Mouse (Mus musculus) stomach, postnatal 0 days (tissue): ENCODE data around the gene Slf2. TPM values are rescaled to one million over a fixed set of nuclear protein-coding genes. Genes with fewer than 3 reads are reported as not detected.

Source experiments
- ATAC-seq: fragments of 200-750 bp; cut with Nextera tagmentation; 2 replicates; pipeline ENCODE4 v1.8.0; 2017; ENCODE audit not compliant: low FRiP score, low TSS enrichment
- DNase-seq: peaks from one replicate; pipeline ENCODE4 v3.0.0-alpha.2; 2016; ENCODE audit warnings: low spot score
- H3K27ac ChIP-seq: fragments of 300-500 bp; sonication (generic); replicated peaks from 2 replicates; pipeline ENCODE4 v1.5.1; 2014; ENCODE audit warnings: mild to moderate bottlenecking, control low read depth
- H3K27me3 ChIP-seq: fragments of 300-500 bp; sonication (generic); 2 replicates; pipeline ENCODE4 v1.6.1; 2014; ENCODE audit warnings: low read length; ENCODE audit not compliant: control insufficient read depth, insufficient read depth
- H3K36me3 ChIP-seq: fragments of 300-500 bp; sonication (generic); 2 replicates; pipeline ENCODE4 v1.6.1; 2014; ENCODE audit warnings: low read length, mixed read lengths; ENCODE audit not compliant: control insufficient read depth, insufficient read depth
- H3K4me1 ChIP-seq: fragments of 300-500 bp; sonication (generic); replicated peaks from 2 replicates; pipeline ENCODE4 v1.6.1; 2014; ENCODE audit warnings: antibody characterized with exemption; ENCODE audit not compliant: control insufficient read depth, insufficient read depth
- H3K4me2 ChIP-seq: fragments of 300-500 bp; sonication (generic); replicated peaks from 2 replicates; pipeline ENCODE4 v1.6.1; 2014; ENCODE audit warnings: low read depth, mild to moderate bottlenecking, control low read depth, moderate library complexity
- H3K4me3 ChIP-seq: fragments of 300-500 bp; sonication (generic); 2 replicates; pipeline ENCODE4 v1.5.1; 2014; ENCODE audit warnings: low read depth, low read length, control low read depth
- H3K9ac ChIP-seq: fragments of 300-500 bp; sonication (generic); 2 replicates; pipeline ENCODE4 v1.6.1; 2014; ENCODE audit warnings: mild to moderate bottlenecking, low read length, control low read depth, mixed read lengths
- H3K9me3 ChIP-seq: fragments of 300-500 bp; sonication (generic); 2 replicates; pipeline ENCODE4 v1.6.1; 2016; ENCODE audit warnings: low read length; ENCODE audit not compliant: control insufficient read depth
- CTCF ChIP-seq: IDR thresholded peaks from 2 replicates; pipeline ENCODE4 v1.5.1; 2016; ENCODE audit warnings: antibody characterized with exemption, low read depth, mild to moderate bottlenecking, moderate library complexity
- EP300 ChIP-seq: optimal IDR thresholded peaks from 2 replicates; pipeline ENCODE3; 2016; ENCODE audit warnings: antibody characterized with exemption
- WGBS: fragments of 180-500 bp; shearing (Covaris S2); extraction: QIAGEN DNeasy Blood & Tissue Kit; methylation state at CpG from one replicate; pipeline ENCODE4 v1.1.7; 2014; 5-methylcytosine and 5-hydroxymethylcytosine counted together
- polyA plus RNA-seq: library from polyadenylated mRNA; unstranded; fragments of >200 nt; fragmentation: Nextera tagmentation; extraction: Ambion mirVana; gene quantifications from 2 replicates; pipeline ENCODE4 v1.2.1, GENCODE M21; 2015

The Slf2 gene
- polyA plus RNA-seq, 1 experiment from 2014 or later = 9.3 TPM

DNA sequence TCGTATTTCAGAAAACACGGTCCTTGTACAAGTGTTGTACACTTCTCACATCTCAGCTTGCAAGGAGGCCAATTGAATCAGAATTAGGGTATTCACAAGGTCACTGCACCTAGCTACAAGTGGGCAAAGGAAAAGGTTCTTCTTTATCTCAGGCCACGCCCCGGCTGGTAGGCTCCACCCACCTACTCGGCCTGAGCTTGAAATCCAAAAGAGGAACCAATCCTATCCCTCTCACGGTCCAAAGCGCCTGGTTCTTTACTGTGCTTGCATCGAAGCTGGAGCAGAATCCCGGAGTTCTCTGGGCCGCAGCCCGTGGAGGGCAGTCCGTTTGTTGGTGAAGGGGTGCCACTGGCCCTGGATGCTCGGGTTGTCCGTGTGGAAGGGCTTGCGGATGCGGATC lies 74.5 kb downstream of the Slf2 start, which contains the start of gene Twnk:
Gene Twnk, plus strand, starts transcription at position 220 of the 400 bp plus-strand sequence.
- TF ChIP-seq CTCF = no peak
- no peak for TF ChIP-seq EP300
- DNase-seq (peak; percentile 80), ATAC-seq (no peak; the same call in 1 of the 2 replicates)
- no peaks in the 10 kb centered on the region for H3K27me3 ChIP-seq
- no peaks in the 10 kb centered on the region for H3K4me1 ChIP-seq
- H3K4me3 ChIP-seq = peak within 1 kb of the TSS; percentile 93
- H3K36me3 ChIP-seq = peaks cover 2% of the 10 kb centered on the region; the same call in 1 of the 2 replicates
- peak within 1 kb of the TSS; percentile 88 for H3K9ac ChIP-seq
- peak within 1 kb of the TSS; percentile 89 for H3K27ac ChIP-seq
- H3K9me3 ChIP-seq = no peaks in the 10 kb centered on the region
- H3K4me2 ChIP-seq = peak within 1 kb of the TSS; percentile 89
- 10% methylated on average over 16 of the region's 16 CpGs for WGBS

DNA sequence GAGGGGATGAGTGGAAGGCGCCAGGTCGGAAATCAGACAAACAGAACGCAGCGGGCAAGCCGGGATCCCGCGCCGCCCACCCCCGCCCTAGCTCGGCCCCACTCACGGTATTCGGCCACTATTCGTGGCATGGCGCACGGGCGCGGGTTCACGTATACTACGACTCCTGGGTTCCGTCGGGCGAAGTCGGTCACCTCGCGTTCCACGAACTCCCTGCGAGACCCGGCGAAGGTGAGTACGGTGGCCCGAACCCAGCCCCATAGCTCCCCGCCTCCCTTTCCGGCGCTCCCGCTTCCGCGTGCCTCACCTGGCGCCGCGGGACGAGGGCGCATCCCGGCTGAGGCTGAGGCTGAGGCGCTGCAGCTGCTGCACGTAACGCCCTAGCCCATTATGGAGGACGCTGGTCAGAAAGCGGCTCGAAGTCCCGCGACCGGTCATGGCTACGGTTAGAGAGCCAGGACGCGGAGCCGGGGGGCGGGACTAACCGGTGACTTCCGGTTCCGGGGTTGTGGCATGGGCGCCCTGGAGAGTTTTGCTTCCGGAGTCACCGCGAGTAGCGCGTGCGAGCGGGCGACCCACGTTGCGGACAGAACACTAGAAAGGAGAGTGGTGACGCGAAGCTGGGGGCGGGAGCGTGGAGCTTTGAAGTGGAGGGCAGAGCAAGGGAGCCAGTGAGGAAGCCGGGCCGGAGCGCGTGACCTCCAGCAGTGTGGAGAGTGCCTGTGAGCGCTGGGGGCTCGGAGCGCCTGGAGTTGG lies 75.2 kb downstream of the Slf2 start, which contains the start of gene Mrpl43:
Gene Mrpl43, minus strand, starts transcription at position 486 of the 756 bp plus-strand sequence.
- Histone ChIP-seq H3K27ac (peak within 1 kb of the TSS; percentile 89), H3K4me2 (peak within 1 kb of the TSS; percentile 89), H3K27me3 (no peaks in the 10 kb centered on the region), H3K9ac (peak within 1 kb of the TSS; percentile 88), H3K36me3 (no peaks in the 10 kb centered on the region; the same call in 1 of the 2 replicates), H3K4me3 (peak within 1 kb of the TSS; percentile 93), H3K9me3 (no peaks in the 10 kb centered on the region), H3K4me1 (no peaks in the 10 kb centered on the region)
- peak; percentile 97 for DNase-seq
- ATAC-seq = peak; percentile 92
- WGBS = under 1% methylated on average over 77 of the region's 82 CpGs
- TF ChIP-seq CTCF (no peak), EP300 (no peak)

DNA sequence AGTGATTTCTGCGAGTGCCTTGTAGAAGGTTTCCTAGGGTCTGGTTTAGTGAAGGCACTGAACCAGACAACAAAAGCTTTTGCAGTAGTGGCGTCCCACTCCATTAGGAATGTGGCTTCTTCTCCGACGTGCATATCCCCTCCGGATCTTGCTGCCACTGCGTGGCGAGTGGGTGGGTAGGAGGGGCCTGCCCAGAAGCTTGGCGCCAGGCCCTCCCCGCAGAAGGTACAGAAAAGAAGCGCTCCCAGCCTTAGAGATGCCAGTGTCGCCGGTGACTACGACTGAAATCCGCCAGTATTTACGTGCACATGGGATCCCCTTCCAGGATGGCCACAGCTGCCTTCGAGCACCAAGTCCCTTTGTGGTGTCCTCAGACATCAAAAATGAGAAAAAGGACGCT lies 76.1 kb downstream of the Slf2 start:
- DNase-seq = no peak
- no peak for ATAC-seq
- Histone ChIP-seq H3K4me3 (peak overlapping the region; percentile 93), H3K4me1 (no peaks in the 10 kb centered on the region), H3K9me3 (no peaks in the 10 kb centered on the region), H3K4me2 (peak overlapping the region; percentile 89), H3K27me3 (no peaks in the 10 kb centered on the region), H3K9ac (peak overlapping the region; percentile 88), H3K36me3 (peaks cover 3% of the 10 kb centered on the region; the same call in 1 of the 2 replicates), H3K27ac (peak overlapping the region; percentile 89)
- TF ChIP-seq EP300 (no peak), CTCF (no peak)
- WGBS = 30% methylated on average over 17 of the region's 17 CpGs

DNA sequence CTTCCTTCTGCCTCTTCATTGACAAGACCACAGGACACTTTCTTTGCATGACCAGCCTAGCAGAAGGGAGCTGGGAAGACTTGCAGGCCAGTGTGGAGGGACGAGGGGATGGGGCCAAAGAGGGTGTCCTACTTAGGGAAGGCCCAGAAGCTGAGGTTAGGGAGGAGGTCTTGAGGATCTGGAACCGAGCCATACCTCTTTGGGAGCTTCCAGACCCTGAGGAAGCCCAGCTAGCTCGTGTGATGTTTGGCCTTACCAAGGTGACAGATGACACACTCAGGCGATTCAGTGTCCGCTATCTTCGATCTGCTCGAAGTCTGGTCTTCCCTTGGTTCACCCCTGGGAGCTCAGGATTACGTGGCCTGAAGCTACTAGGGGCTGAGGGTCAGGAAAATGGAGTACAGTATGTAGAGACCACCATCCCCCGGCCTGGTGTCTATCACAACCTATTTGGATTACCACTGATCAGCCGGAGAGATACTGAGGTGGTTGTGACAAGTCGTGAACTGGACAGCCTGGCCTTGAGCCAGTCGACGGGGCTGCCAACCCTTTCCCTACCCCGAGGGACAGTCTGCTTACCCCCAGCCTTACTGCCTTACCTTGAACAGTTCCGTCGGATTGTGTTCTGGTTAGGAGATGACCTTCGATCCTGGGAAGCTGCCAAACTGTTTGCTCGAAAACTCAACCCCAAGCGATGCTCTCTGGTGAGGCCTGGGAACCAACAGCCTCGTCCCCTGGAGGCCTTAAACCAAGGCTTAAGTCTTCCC lies 76.7 kb downstream of the Slf2 start:
- TF ChIP-seq EP300 (no peak), CTCF (no peak)
- no peaks in the 10 kb centered on the region for H3K9me3 ChIP-seq
- peak overlapping the region; percentile 89 for H3K4me2 ChIP-seq
- WGBS = 80% methylated on average over 20 of the region's 20 CpGs
- H3K4me1 ChIP-seq = no peaks in the 10 kb centered on the region
- H3K36me3 ChIP-seq = peaks cover 3% of the 10 kb centered on the region; the same call in 1 of the 2 replicates
- H3K27ac ChIP-seq = no peak overlapping the region
- H3K27me3 ChIP-seq = no peaks in the 10 kb centered on the region
- ATAC-seq (no peak), DNase-seq (no peak)
- H3K9ac ChIP-seq = peak overlapping the region; percentile 88; the same call in 1 of the 2 replicates
- no peak overlapping the region for H3K4me3 ChIP-seq

DNA sequence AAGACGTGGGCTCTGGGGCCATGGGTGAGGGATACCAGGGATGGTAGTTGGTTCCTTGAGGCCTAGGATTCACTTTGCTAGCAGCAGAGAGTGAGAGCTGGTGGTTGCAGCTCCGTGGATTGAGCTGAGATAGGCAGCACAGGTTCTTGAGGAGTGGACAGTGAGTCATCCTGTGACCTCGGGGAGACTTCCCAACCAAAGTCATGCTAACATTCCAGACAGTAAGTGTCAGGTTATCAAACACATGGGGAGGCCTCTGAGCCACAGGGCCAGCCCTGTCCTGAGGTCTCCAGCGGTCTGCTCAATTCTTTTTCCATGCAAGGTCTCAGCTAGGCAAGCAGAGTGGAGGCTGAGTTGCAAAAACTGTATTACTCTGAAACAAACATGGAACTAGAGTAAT lies 79.7 kb downstream of the Slf2 start:
- ATAC-seq = no peak
- H3K27ac ChIP-seq = no peak overlapping the region
- 86% methylated on average over 4 of the region's 4 CpGs for WGBS

More for the DNA sequence above, 79.7 kb downstream of the Slf2 start:
- Histone ChIP-seq H3K9ac (no peak overlapping the region), H3K4me3 (no peak overlapping the region), H3K36me3 (peaks cover 3% of the 10 kb centered on the region; the same call in 1 of the 2 replicates), H3K9me3 (no peaks in the 10 kb centered on the region), H3K4me1 (peaks cover 5% of the 10 kb centered on the region; the same call in 1 of the 2 replicates), H3K27me3 (no peaks in the 10 kb centered on the region), H3K4me2 (no peak overlapping the region)
- DNase-seq = no peak
- TF ChIP-seq CTCF (no peak), EP300 (no peak)
